Mouse (Mus musculus) bone marrow, adult 2 months (tissue): ENCODE data around the gene Sf3b2. TPM values are rescaled to one million over a fixed set of nuclear protein-coding genes. Genes with fewer than 3 reads are reported as not detected.

Experiments used
- H3K27ac ChIP-seq: fragments of 200-500 bp; 2 replicates; pipeline ENCODE4 v1.5.1; 2012; ENCODE audit warnings: low read depth, mild to moderate bottlenecking, control low read depth, inconsistent platforms, low read length; ENCODE audit not compliant: control insufficient read depth, poor library complexity, insufficient read depth
- H3K4me1 ChIP-seq: fragments of 200-500 bp; 2 replicates; pipeline ENCODE4 v1.6.1; 2011; ENCODE audit warnings: low read length; ENCODE audit not compliant: control insufficient read depth, insufficient read depth
- H3K4me3 ChIP-seq: fragments of 200-500 bp; replicated peaks from 2 replicates; pipeline ENCODE3; 2011; ENCODE audit warnings: mild to moderate bottlenecking, low read depth, low read length, control low read depth; ENCODE audit not compliant: control insufficient read depth
- CTCF ChIP-seq: fragments of 200-500 bp; IDR thresholded peaks from 2 replicates; pipeline ENCODE4 v1.5.1; 2011; ENCODE audit warnings: low read length, control low read depth; ENCODE audit not compliant: control insufficient read depth, insufficient read depth
- POLR2A ChIP-seq: fragments of 200-500 bp; IDR thresholded peaks from 2 replicates; pipeline ENCODE4 v1.6.1; 2011; ENCODE audit warnings: low read depth, mild to moderate bottlenecking, control low read depth, low read length, borderline replicate concordance; ENCODE audit not compliant: control insufficient read depth
- WGBS: fragments of 180-500 bp; shearing (Covaris S2); methylation state at CpG from one replicate; pipeline ENCODE4 v1.1.7; 2018; 5-methylcytosine and 5-hydroxymethylcytosine counted together
- polyA plus RNA-seq: library from polyadenylated mRNA; stranded (reverse); fragments of >200 nt; gene quantifications from 2 replicates; pipeline ENCODE4 v1.2.4, GENCODE M21; 2011; ENCODE audit warnings: low replicate concordance; ENCODE audit not compliant: missing spikeins, insufficient read depth, insufficient read length

Gene Sf3b2
- 83.5 and 101 TPM in 2 replicates for polyA plus RNA-seq

GRCm38 (mm10) chr19:5294972-5295735 is at the start of gene Sf3b2:
TSS of gene Sf3b2 (minus strand) at chr19:5295455.
- under 1% methylated on average over 46 of the region's 46 CpGs for WGBS
- TF ChIP-seq CTCF (peak; percentile 89), POLR2A (peak; percentile 52)
- Histone ChIP-seq H3K4me3 (peak within 1 kb of the TSS; percentile 95), H3K4me1 (peaks cover 3% of the 10 kb centered on the region), H3K27ac (peak within 1 kb of the TSS; percentile 87)

DNA sequence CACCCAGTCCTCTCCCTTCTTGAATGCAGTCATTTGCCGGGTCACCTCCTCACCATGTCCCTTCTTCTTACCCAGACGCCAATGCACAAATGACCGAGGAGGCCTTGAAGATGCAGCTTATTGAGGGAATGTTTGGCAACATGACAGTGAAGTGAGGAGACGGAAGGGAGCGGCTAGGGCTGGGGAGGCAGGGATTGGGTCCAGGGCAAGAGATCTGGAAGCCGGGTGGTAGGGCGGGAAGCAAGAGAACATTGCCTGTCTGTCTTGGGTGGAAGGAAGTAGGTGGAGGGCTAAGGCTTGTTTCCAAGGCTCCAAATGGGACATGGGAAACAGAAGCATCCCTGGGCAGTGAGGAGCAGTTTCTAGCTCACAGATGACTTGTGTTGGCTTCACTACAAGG is 46.1 kb upstream of the Sf3b2 start:
- Histone ChIP-seq H3K4me1 (no peaks in the 10 kb centered on the region), H3K27ac (no peak overlapping the region), H3K4me3 (no peak overlapping the region)
- no peak for TF ChIP-seq POLR2A
- no peak for TF ChIP-seq CTCF
- WGBS = 82% methylated on average over 7 of the region's 7 CpGs

DNA sequence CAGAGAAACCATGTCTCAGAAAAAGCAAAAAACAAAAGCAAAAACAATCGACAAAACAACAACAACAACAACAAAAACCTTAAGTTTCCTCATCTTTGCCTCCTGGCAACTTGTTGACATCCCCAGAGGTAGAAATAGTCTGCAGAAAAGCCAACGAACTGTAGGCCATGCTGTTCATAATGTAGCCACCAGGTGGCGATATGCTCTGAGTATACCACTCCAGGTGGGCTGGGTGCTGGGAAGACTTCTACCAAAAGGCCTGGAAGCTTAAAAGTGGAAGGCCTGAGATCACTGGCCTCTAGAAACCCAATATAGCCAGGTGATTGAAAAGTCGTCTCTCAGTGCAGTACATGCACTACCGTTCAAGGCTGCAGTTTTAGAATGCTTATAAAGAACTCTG is 42.7 kb upstream of the Sf3b2 start:
- TF ChIP-seq CTCF (peak; percentile 74), POLR2A (no peak)
- H3K4me1 ChIP-seq = no peaks in the 10 kb centered on the region
- 11% methylated on average over 5 of the region's 5 CpGs for WGBS
- no peak overlapping the region for H3K27ac ChIP-seq
- no peak overlapping the region for H3K4me3 ChIP-seq

DNA sequence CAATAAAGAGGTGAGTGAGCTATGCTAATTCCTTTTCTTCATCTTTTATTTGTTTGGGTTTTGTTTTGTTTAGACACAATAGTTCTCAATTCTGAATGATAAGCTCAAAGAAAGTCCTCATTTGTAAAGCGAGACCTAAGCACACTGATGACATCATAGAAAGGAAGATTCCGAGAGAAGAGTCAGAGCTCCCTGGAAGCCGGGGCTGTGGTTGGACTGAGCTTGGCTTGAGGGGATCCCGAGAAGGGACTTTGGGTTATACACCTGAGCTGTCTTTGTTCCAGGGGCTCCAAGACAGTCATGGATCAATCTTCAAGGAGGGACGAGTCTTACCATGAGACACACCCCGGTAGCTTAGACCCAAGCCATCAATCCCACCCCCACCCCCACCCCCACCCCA is 40.2 kb upstream of the Sf3b2 start, which contains the start of gene Catsper1:
TSS of gene Catsper1 (plus strand) at position 301 of the 400 bp plus-strand sequence.
- TF ChIP-seq CTCF (no peak), POLR2A (no peak)
- WGBS = 76% methylated on average over 6 of the region's 6 CpGs
- H3K27ac ChIP-seq = no peak within 1 kb of the TSS
- H3K4me3 ChIP-seq = no peak within 1 kb of the TSS
- no peaks in the 10 kb centered on the region for H3K4me1 ChIP-seq

GRCm38 (mm10) chr19:5334741-5335140 is 39.5 kb upstream of the Sf3b2 start:
- Histone ChIP-seq H3K4me1 (no peaks in the 10 kb centered on the region), H3K4me3 (no peak overlapping the region), H3K27ac (no peak overlapping the region)
- TF ChIP-seq CTCF (no peak), POLR2A (no peak)
- 82% methylated on average over 5 of the region's 5 CpGs for WGBS

DNA sequence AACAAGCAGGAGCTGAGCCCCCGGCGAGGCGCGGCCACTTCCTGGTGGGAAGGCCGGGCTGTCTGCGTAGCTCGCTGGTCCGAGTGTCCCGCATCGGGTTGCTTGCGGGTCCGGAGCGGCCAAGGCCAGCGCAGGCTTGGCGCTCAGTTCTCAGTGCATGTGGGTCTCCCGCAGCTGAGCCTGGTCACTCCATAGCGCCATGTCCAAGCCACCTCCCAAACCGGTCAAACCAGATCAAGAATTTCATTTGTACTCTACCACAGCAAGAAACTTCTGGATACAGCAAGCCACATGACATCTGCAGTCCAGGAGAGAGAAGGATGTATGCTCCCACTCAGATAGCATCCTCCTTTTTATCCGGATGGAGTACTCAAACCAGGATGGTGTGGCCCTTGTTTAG is 32.7 kb upstream of the Sf3b2 start:
- 81% methylated on average over 19 of the region's 19 CpGs for WGBS
- Histone ChIP-seq H3K27ac (no peak overlapping the region), H3K4me1 (peaks cover 1% of the 10 kb centered on the region; the same call in 1 of the 2 replicates), H3K4me3 (no peak overlapping the region)
- TF ChIP-seq POLR2A (no peak), CTCF (no peak)

DNA sequence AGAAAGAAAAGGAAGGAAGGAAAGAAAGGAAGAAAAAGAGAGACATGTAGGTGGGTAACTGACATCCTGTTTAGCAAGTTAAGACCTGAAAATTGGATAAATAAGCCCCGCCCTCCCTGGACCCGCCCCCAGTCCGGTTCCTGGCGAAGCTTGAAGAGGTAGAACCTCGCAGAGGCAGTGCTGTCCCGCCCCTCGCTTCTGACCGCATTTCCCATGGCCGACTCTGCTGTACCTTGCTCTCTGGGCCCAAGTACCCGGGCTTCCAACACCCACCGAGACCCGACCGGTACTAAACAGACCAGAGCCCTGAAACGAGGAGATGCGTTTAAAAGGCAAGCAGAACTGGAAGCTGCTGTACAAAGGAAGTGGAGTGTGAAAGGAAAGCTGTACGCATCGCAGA is 28.5 kb upstream of the Sf3b2 start:
- 39% methylated on average over 17 of the region's 17 CpGs for WGBS
- H3K27ac ChIP-seq = no peak overlapping the region
- H3K4me3 ChIP-seq = no peak overlapping the region
- peaks cover 1% of the 10 kb centered on the region; the same call in 1 of the 2 replicates for H3K4me1 ChIP-seq
- TF ChIP-seq CTCF = no peak
- TF ChIP-seq POLR2A = no peak

DNA sequence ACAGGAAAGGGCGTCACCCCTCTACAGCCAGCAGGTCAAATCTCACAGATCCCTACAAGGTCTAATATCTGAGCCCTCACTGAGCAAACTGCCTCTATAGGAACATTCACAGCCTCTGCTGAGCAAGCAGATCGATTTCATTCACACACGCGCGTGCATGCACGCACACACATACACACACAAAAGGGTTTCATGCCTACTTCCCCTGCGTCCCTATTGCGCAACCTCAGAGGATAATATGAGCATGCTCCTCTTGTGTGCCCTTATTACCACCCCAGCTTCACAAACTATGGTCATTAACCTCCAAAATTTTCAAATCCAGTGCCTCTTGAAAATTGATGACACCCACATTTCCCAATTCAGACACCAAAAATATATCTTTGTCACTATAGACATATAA is 17.9 kb upstream of the Sf3b2 start:
- no peak overlapping the region for H3K27ac ChIP-seq
- TF ChIP-seq POLR2A (no peak), CTCF (no peak)
- 46% methylated on average over 8 of the region's 8 CpGs for WGBS
- H3K4me3 ChIP-seq = no peak overlapping the region
- peaks cover 2% of the 10 kb centered on the region; the same call in 1 of the 2 replicates for H3K4me1 ChIP-seq
